Mouse (Mus musculus) layer of hippocampus, postnatal 10 days (tissue): Measurements from ENCODE around the gene Msantd2. TPM values are rescaled to one million over a fixed set of nuclear protein-coding genes. Genes with fewer than 3 reads are reported as not detected.
A peak's percentile ranks its signal among the peaks of the same experiment; 100 is the strongest.

Experiments
- DNase-seq, 2 experiments: peaks; one replicate each; pipeline ENCODE4 v3.0.0; 2021; ENCODE audit warnings: low spot score in 2 of 2
- total RNA-seq, 2 experiments: library from RNA; stranded (reverse); gene quantifications; 2 replicates each; pipeline ENCODE4 v1.2.3; 2021

Msantd2 gene
- total RNA-seq, 2 experiments from 2014 or later = 24.5 to 29.1 TPM

GRCm38 (mm10) chr9:37540701-37541575, 51.8 kb downstream of the Msantd2 start:
- DNase-seq = no peak

- no peak for DNase-seq
Observed at GRCm38 (mm10) chr9:37541851-37542642, 52.9 kb downstream of the Msantd2 start.

GRCm38 (mm10) chr9:37543869-37544440, 54.8 kb downstream of the Msantd2 start:
- DNase-seq = no peak

- DNase-seq = peak; percentile 77 to 84
Observed at GRCm38 (mm10) chr9:37544447-37545165, 55.5 kb downstream of the Msantd2 start.

GRCm38 (mm10) chr9:37545166-37545610, 56.1 kb downstream of the Msantd2 start:
- DNase-seq = no peak

GRCm38 (mm10) chr9:37545847-37546452, 56.8 kb downstream of the Msantd2 start:
- no peak for DNase-seq

- no peak for DNase-seq
Observed at GRCm38 (mm10) chr9:37546889-37547288, 57.8 kb downstream of the Msantd2 start.

GRCm38 (mm10) chr9:37550435-37550834, 61.3 kb downstream of the Msantd2 start:
- DNase-seq = no peak

GRCm38 (mm10) chr9:37551751-37552531, 62.8 kb downstream of the Msantd2 start:
- DNase-seq = no peak

- DNase-seq = peak; percentile 77 to 83
Observed at GRCm38 (mm10) chr9:37552536-37553293, 63.6 kb downstream of the Msantd2 start, which contains the start of gene Nrgn. Gene Nrgn, minus strand, starts transcription at chr9:37552904.

- no peak for DNase-seq
Observed at GRCm38 (mm10) chr9:37554279-37554678, 65.2 kb downstream of the Msantd2 start.

- no peak for DNase-seq
Observed at GRCm38 (mm10) chr9:37554838-37555748, 66.0 kb downstream of the Msantd2 start, which contains the start of gene Siae. Gene Siae, plus strand, starts transcription at chr9:37555698.

GRCm38 (mm10) chr9:37556366-37556765, 67.2 kb downstream of the Msantd2 start:
- no peak for DNase-seq

- DNase-seq = no peak
Observed at GRCm38 (mm10) chr9:37560617-37561016, 71.5 kb downstream of the Msantd2 start.

- DNase-seq = no peak
Observed at GRCm38 (mm10) chr9:37563805-37564204, 74.7 kb downstream of the Msantd2 start.

GRCm38 (mm10) chr9:37567019-37567418, 77.9 kb downstream of the Msantd2 start:
- DNase-seq = no peak

- no peak for DNase-seq
Observed at GRCm38 (mm10) chr9:37567454-37567853, 78.3 kb downstream of the Msantd2 start.
